Mouse (Mus musculus) ES-Bruce4 (cell line): ENCODE results near the gene Ptpdc1.

ENCODE experiments used
- CTCF ChIP-seq: IDR thresholded peaks from one replicate; pipeline ENCODE4 v1.8.1; 2011; ENCODE audit warnings: low read depth, low read length
- EP300 ChIP-seq: IDR thresholded peaks from 2 replicates; pipeline ENCODE4 v1.6.1; 2011; ENCODE audit warnings: low read depth, low read length; ENCODE audit not compliant: insufficient read depth
- POLR2A ChIP-seq: IDR thresholded peaks from one replicate; pipeline ENCODE4 v1.8.1; 2011; ENCODE audit warnings: low read length; ENCODE audit not compliant: insufficient read depth

DNA sequence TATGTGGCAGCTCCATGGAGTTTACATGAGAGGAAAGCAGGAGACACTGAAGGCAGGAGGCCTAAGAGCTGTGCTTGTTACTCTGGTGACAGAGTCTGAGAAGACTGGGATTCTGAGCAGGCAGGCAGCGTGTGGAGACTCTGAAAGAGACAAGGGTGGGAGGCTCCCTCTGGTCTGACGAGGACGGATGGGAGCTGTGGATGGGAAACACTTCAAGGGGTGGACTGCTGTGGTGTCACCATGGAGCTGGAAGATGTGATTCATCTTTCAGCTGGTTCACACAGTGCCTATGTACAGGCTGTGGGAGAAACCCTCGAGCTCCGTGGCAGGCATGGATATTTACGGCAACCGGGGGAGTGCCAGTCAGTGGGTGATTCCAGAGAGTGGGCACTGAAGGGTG is 30.9 kb downstream of the Ptpdc1 start:
- TF ChIP-seq CTCF (no peak), POLR2A (no peak), EP300 (no peak)
